Mouse (Mus musculus) stomach, embryonic 14.5 days (tissue): ENCODE results near the gene Mrps18b. TPM values are rescaled to one million over a fixed set of nuclear protein-coding genes. Genes with fewer than 3 reads are reported as not detected.

Experiments used
- microRNA counts: library from miRNA; unstranded; fragments of <30 nt; microRNA quantifications from one replicate; lab custom pipeline; 2016
- microRNA-seq: library from miRNA; unstranded; fragments of <30 nt; microRNA quantifications from one replicate; pipeline ENCODE4, GENCODE M21; 2016
- polyA plus RNA-seq: library from polyadenylated mRNA; unstranded; fragments of >200 nt; fragmentation: Nextera tagmentation; extraction: Ambion mirVana; gene quantifications from 2 replicates; pipeline ENCODE4 v1.2.1, GENCODE M21; 2014

Gene Mrps18b
- polyA plus RNA-seq, 1 experiment from 2014 or later = 72.2 TPM

MicroRNAs within 50 kb of the gene (microRNA counts, 519-probe panel; counts per million panel counts)
- microRNA mmu-miR-1894-3p (lab: Ali Mortazavi, UCI) (not detected), microRNA mmu-miR-1894-5p (lab: Ali Mortazavi, UCI) (not detected), microRNA mmu-miR-877 (lab: Ali Mortazavi, UCI) (1,826 counts per million, percentile 14 among the panel's probes with 10 or more counts)

Small RNA genes lying within 50 kb of the gene (microRNA-seq; reads per million reads assigned to microRNA genes)
- gene Gm28033 (not detected), gene Mir1894 (not detected), gene Mir877 (67.6 reads per million, percentile 42 among the genes with 10 or more reads in this experiment)

Other genes starting within 250 kb of the Mrps18b start
- gene Vars2, start 248.8 kb downstream of the Mrps18b start, polyA plus RNA-seq = 14.0 and 18.7 TPM in 2 replicates
- gene Gtf2h4, start 242.7 kb downstream of the Mrps18b start, polyA plus RNA-seq = 40.1 and 42.7 TPM in 2 replicates
- gene Ddr1, start 211.8 kb downstream of the Mrps18b start, polyA plus RNA-seq = 50.4 and 50.6 TPM in 2 replicates
- 3.7 and 5.4 TPM in 2 replicates for gene Ier3, start 94.7 kb downstream of the Mrps18b start, polyA plus RNA-seq
- gene Flot1, start 93.2 kb downstream of the Mrps18b start, polyA plus RNA-seq = 42.8 and 44.2 TPM in 2 replicates
- gene Tubb5, start 78.1 kb downstream of the Mrps18b start, polyA plus RNA-seq = 932 and 983 TPM in 2 replicates
- gene Mdc1, start 74.9 kb downstream of the Mrps18b start, polyA plus RNA-seq = 18.7 and 19.2 TPM in 2 replicates
- 65.3 and 67.1 TPM in 2 replicates for gene Nrm, start 55.1 kb downstream of the Mrps18b start, polyA plus RNA-seq
- gene Ppp1r18, start 50.8 kb downstream of the Mrps18b start, polyA plus RNA-seq = 18.8 and 20.1 TPM in 2 replicates
- gene Dhx16, start 36.6 kb downstream of the Mrps18b start, polyA plus RNA-seq = 34.0 and 38.0 TPM in 2 replicates
- gene 2310061I04Rik, start 19.0 kb downstream of the Mrps18b start, polyA plus RNA-seq = 26.7 and 29.8 TPM in 2 replicates
- 84.1 and 98.6 TPM in 2 replicates for gene Atat1, start 6.3 kb downstream of the Mrps18b start, polyA plus RNA-seq
- 32.6 and 35.4 TPM in 2 replicates for gene Ppp1r10, start within 50 bp of the Mrps18b start, polyA plus RNA-seq
- gene Abcf1, start 53.4 kb upstream of the Mrps18b start, polyA plus RNA-seq = 88.0 and 92.7 TPM in 2 replicates
- 37.6 and 39.4 TPM in 2 replicates for gene Gnl1, start 63.5 kb upstream of the Mrps18b start, polyA plus RNA-seq
- 26.9 and 30.6 TPM in 2 replicates for gene Prr3, start 63.8 kb upstream of the Mrps18b start, polyA plus RNA-seq
- gene H2-T24, start 104.2 kb upstream of the Mrps18b start, polyA plus RNA-seq = 3.3 and 5.3 TPM in 2 replicates
- 8.4 and 10.6 TPM in 2 replicates for gene H2-T23, start 116.5 kb upstream of the Mrps18b start, polyA plus RNA-seq
- gene H2-T22, start 126.4 kb upstream of the Mrps18b start, polyA plus RNA-seq = 19.3 and 21.8 TPM in 2 replicates
- gene Gm6034, start 126.6 kb upstream of the Mrps18b start, polyA plus RNA-seq = not detected in 2 replicates
- not detected in 2 replicates for gene Gm11127, start 142.0 kb upstream of the Mrps18b start, polyA plus RNA-seq
- gene Gm19684, start 205.3 kb upstream of the Mrps18b start, polyA plus RNA-seq = not detected in 2 replicates
- gene Gm7030, start 213.0 kb upstream of the Mrps18b start, polyA plus RNA-seq = not detected in 2 replicates